Mouse (Mus musculus) neural tube, embryonic 13.5 days (tissue): ENCODE data around the gene Tfec. TPM values are rescaled to one million over a fixed set of nuclear protein-coding genes. Genes with fewer than 3 reads are reported as not detected.

Experiments
- ATAC-seq: fragments of 200-750 bp; cut with Nextera tagmentation; 2 replicates; pipeline ENCODE4 v1.8.0; 2017; ENCODE audit warnings: low read depth, mild to moderate bottlenecking, moderate TSS enrichment, moderate library complexity
- H3K27ac ChIP-seq: fragments of 300-500 bp; sonication (generic); replicated peaks from 2 replicates; pipeline ENCODE4 v1.5.1; 2015; ENCODE audit warnings: moderate library complexity, mild to moderate bottlenecking, inconsistent platforms
- H3K27me3 ChIP-seq: fragments of 300-500 bp; sonication (generic); 2 replicates; pipeline ENCODE4 v1.6.1; 2015; ENCODE audit warnings: mild to moderate bottlenecking, inconsistent platforms
- H3K36me3 ChIP-seq: fragments of 300-500 bp; sonication (generic); 2 replicates; pipeline ENCODE4 v1.6.1; 2015; ENCODE audit warnings: mild to moderate bottlenecking, inconsistent platforms
- H3K4me1 ChIP-seq: fragments of 300-500 bp; sonication (generic); replicated peaks from 2 replicates; pipeline ENCODE4 v1.6.1; 2015; ENCODE audit warnings: inconsistent platforms
- H3K4me2 ChIP-seq: fragments of 300-500 bp; sonication (generic); 2 replicates; pipeline ENCODE4 v1.6.1; 2015; ENCODE audit warnings: inconsistent platforms, mild to moderate bottlenecking, moderate library complexity
- H3K4me3 ChIP-seq: fragments of 300-500 bp; sonication (generic); 2 replicates; pipeline ENCODE4 v1.5.1; 2015; ENCODE audit warnings: mild to moderate bottlenecking, inconsistent platforms
- H3K9ac ChIP-seq: fragments of 300-500 bp; sonication (generic); 2 replicates; pipeline ENCODE4 v1.6.1; 2015; ENCODE audit warnings: moderate library complexity, mild to moderate bottlenecking, inconsistent platforms
- H3K9me3 ChIP-seq: fragments of 300-500 bp; sonication (generic); 2 replicates; pipeline ENCODE4 v1.6.1; 2016; ENCODE audit warnings: inconsistent platforms
- WGBS: fragments of 180-500 bp; shearing (Covaris S2); methylation state at CpG from one replicate; pipeline ENCODE4 v1.1.7; 2015; 5-methylcytosine and 5-hydroxymethylcytosine counted together
- polyA plus RNA-seq: library from polyadenylated mRNA; unstranded; fragments of >200 nt; fragmentation: Nextera tagmentation; extraction: Ambion mirVana; gene quantifications from 2 replicates; pipeline ENCODE4 v1.2.1, GENCODE M21; 2015

Gene Tfec
- polyA plus RNA-seq, 1 experiment from 2014 or later: 0.61 TPM

DNA sequence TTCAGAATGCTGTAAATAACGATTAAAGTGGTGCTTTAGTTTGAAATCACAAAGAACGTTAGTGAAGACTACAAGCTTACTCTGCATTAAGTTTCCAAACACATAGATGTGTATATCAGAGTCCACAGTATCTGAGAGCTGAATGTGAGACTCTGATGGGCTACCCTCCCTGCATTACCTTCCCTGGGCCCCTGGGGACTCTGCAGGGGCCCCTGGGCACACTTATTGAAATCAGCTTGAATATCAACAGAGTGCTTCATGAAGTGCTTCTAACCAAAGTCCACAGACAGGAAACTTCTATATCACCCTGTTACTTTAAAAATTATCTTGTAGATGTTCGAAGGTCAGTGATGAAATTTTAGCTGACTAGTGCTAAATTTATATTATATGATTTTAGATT lies 36.2 kb downstream of the Tfec start:
- Histone ChIP-seq H3K27ac (no peak overlapping the region), H3K9ac (no peak overlapping the region), H3K4me3 (no peak overlapping the region), H3K9me3 (no peaks in the 10 kb centered on the region), H3K4me1 (no peaks in the 10 kb centered on the region), H3K4me2 (no peak overlapping the region), H3K36me3 (no peaks in the 10 kb centered on the region), H3K27me3 (no peaks in the 10 kb centered on the region)
- 93% methylated on average over 3 of the region's 3 CpGs for WGBS
- ATAC-seq: no peak

- Histone ChIP-seq H3K27me3 (no peaks in the 10 kb centered on the region), H3K9ac (no peak overlapping the region), H3K36me3 (no peaks in the 10 kb centered on the region), H3K4me1 (no peaks in the 10 kb centered on the region), H3K27ac (no peak overlapping the region), H3K4me3 (no peak overlapping the region), H3K4me2 (no peak overlapping the region), H3K9me3 (no peaks in the 10 kb centered on the region)
- no peak for ATAC-seq
- 91% methylated on average over 7 of the region's 7 CpGs for WGBS
These were observed 42.2 kb downstream of the Tfec start for GRCm38 (mm10) chr6:16855879-16856545.

GRCm38 (mm10) chr6:16854977-16855376 lies 43.3 kb downstream of the Tfec start:
- Histone ChIP-seq H3K4me1 (no peaks in the 10 kb centered on the region), H3K36me3 (no peaks in the 10 kb centered on the region), H3K4me3 (no peak overlapping the region), H3K27me3 (no peaks in the 10 kb centered on the region), H3K9ac (no peak overlapping the region), H3K4me2 (no peak overlapping the region), H3K9me3 (no peaks in the 10 kb centered on the region), H3K27ac (no peak overlapping the region)
- 81% methylated on average over 9 of the region's 9 CpGs for WGBS
- no peak for ATAC-seq

GRCm38 (mm10) chr6:16846521-16846920 lies 51.7 kb downstream of the Tfec start:
- Histone ChIP-seq H3K4me2 (no peak overlapping the region), H3K36me3 (no peaks in the 10 kb centered on the region), H3K9me3 (no peaks in the 10 kb centered on the region), H3K9ac (no peak overlapping the region), H3K4me1 (no peaks in the 10 kb centered on the region), H3K27ac (no peak overlapping the region), H3K4me3 (no peak overlapping the region), H3K27me3 (no peaks in the 10 kb centered on the region)
- ATAC-seq: no peak
- WGBS: 87% methylated on average over 7 of the region's 7 CpGs

- H3K4me1 ChIP-seq: 0 out of 2 replicates have a peak, but pooled peaks cover 4% of the 10 kb centered on the region
- H3K9ac ChIP-seq: no peak overlapping the region
- ATAC-seq: no peak
- no peaks in the 10 kb centered on the region for H3K27me3 ChIP-seq
- 86% methylated on average over 1 of the region's 1 CpGs for WGBS
- no peaks in the 10 kb centered on the region for H3K9me3 ChIP-seq
- H3K4me3 ChIP-seq: no peak overlapping the region
- no peak overlapping the region for H3K27ac ChIP-seq
- no peaks in the 10 kb centered on the region for H3K36me3 ChIP-seq
- H3K4me2 ChIP-seq: no peak overlapping the region
These were observed 62.6 kb downstream of the Tfec start for GRCm38 (mm10) chr6:16835631-16836030.

- no peak overlapping the region for H3K9ac ChIP-seq
- H3K36me3 ChIP-seq: no peaks in the 10 kb centered on the region
- no peaks in the 10 kb centered on the region for H3K9me3 ChIP-seq
- no peak for ATAC-seq
- no peaks in the 10 kb centered on the region for H3K4me1 ChIP-seq
- no peaks in the 10 kb centered on the region for H3K27me3 ChIP-seq
- H3K27ac ChIP-seq: no peak overlapping the region
- H3K4me2 ChIP-seq: no peak overlapping the region
- H3K4me3 ChIP-seq: no peak overlapping the region
These were observed 69.9 kb downstream of the Tfec start for GRCm38 (mm10) chr6:16828304-16828703.

DNA sequence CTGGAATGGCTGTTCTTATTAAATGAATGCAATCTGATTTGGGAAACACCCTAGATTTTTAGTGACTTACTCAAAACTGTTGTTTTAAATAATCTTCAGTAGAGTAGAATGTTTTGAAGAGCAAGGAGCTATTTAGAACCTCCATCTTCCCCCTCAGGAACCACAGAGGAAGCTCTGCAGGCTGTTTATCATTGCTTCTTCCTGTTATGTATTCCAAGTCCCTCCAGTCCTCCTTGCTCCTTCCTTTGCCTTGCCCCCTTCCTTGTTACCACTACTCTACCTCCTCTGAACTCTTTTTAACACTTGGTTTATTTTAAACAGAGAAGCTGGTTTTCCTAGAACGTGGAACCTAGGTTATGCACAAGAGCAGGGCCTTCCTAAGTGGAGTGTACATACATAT lies 76.3 kb downstream of the Tfec start:
- Histone ChIP-seq H3K36me3 (no peaks in the 10 kb centered on the region), H3K27me3 (no peaks in the 10 kb centered on the region), H3K4me1 (no peaks in the 10 kb centered on the region), H3K9ac (no peak overlapping the region), H3K4me2 (no peak overlapping the region), H3K4me3 (no peak overlapping the region), H3K27ac (no peak overlapping the region), H3K9me3 (no peaks in the 10 kb centered on the region)
- ATAC-seq: no peak
- WGBS: 63% methylated on average over 1 of the region's 1 CpGs

GRCm38 (mm10) chr6:16806302-16806701 lies 91.9 kb downstream of the Tfec start:
- WGBS: 84% methylated on average over 1 of the region's 1 CpGs
- Histone ChIP-seq H3K4me1 (no peaks in the 10 kb centered on the region), H3K36me3 (no peaks in the 10 kb centered on the region), H3K4me3 (no peak overlapping the region), H3K27ac (no peak overlapping the region), H3K4me2 (no peak overlapping the region), H3K9ac (no peak overlapping the region), H3K9me3 (no peaks in the 10 kb centered on the region), H3K27me3 (no peaks in the 10 kb centered on the region)
- no peak for ATAC-seq

DNA sequence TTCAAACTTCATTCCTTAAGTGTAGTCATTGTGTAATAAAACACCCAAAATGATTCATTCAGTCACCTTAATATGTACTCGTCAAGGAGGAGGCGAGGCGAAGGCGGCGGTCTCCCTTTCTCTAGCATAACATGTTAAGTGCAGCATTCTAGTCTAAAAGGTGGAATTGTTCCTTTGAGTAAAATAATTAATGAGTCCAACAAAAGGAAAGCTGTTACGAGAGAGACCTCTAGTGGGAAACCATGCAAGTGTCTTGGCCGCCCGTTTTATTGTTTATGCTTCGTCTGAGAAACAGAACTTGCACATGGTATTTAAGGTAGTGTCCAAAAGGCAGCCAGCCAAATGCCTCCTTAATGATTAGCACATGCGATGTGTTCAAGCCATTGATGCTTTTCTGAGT lies 100.6 kb downstream of the Tfec start:
- 22% methylated on average over 10 of the region's 10 CpGs for WGBS
- H3K9ac ChIP-seq: no peak overlapping the region
- no peak overlapping the region for H3K27ac ChIP-seq
- no peaks in the 10 kb centered on the region for H3K36me3 ChIP-seq
- peak; percentile 71; the same call in 1 of the 2 replicates for ATAC-seq
- peaks cover 7% of the 10 kb centered on the region; the same call in 1 of the 2 replicates for H3K4me1 ChIP-seq
- no peaks in the 10 kb centered on the region for H3K27me3 ChIP-seq
- H3K9me3 ChIP-seq: no peaks in the 10 kb centered on the region
- no peak overlapping the region for H3K4me3 ChIP-seq
- 0 out of 2 replicates have a peak overlapping the region, but pooled peaks have one; percentile 24 for H3K4me2 ChIP-seq

DNA sequence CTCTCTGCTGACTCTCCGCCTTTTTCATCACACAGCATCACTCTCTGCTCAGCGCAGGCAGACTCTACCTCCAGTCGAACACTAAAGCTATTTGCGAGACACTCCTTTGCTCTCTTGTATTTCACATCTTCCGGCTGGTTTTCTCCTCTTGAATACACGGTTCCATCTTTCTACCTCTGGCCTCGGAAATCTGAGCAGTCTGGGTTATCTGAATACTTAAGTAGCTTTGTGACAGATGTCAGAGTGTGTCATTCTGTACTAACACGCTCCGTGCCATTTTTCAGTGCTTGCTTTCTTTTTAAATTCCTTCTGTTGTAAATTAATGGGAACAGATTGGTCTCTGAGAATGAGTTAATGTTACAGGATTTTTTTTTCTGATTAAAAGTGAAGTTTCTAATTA lies 101.3 kb downstream of the Tfec start:
- H3K4me2 ChIP-seq: no peak overlapping the region
- H3K27ac ChIP-seq: no peak overlapping the region
- no peaks in the 10 kb centered on the region for H3K27me3 ChIP-seq
- WGBS: 72% methylated on average over 9 of the region's 9 CpGs
- no peak overlapping the region for H3K4me3 ChIP-seq
- ATAC-seq: no peak
- H3K4me1 ChIP-seq: peaks cover 7% of the 10 kb centered on the region; the same call in 1 of the 2 replicates
- no peaks in the 10 kb centered on the region for H3K36me3 ChIP-seq
- no peaks in the 10 kb centered on the region for H3K9me3 ChIP-seq
- H3K9ac ChIP-seq: no peak overlapping the region

GRCm38 (mm10) chr6:16794036-16794435 lies 104.2 kb downstream of the Tfec start:
- peaks cover 7% of the 10 kb centered on the region; the same call in 1 of the 2 replicates for H3K4me1 ChIP-seq
- no peaks in the 10 kb centered on the region for H3K9me3 ChIP-seq
- H3K9ac ChIP-seq: no peak overlapping the region
- no peak overlapping the region for H3K4me2 ChIP-seq
- H3K36me3 ChIP-seq: no peaks in the 10 kb centered on the region
- no peaks in the 10 kb centered on the region for H3K27me3 ChIP-seq
- no peak overlapping the region for H3K27ac ChIP-seq
- H3K4me3 ChIP-seq: no peak overlapping the region
- no peak for ATAC-seq
- 70% methylated on average over 7 of the region's 7 CpGs for WGBS

DNA sequence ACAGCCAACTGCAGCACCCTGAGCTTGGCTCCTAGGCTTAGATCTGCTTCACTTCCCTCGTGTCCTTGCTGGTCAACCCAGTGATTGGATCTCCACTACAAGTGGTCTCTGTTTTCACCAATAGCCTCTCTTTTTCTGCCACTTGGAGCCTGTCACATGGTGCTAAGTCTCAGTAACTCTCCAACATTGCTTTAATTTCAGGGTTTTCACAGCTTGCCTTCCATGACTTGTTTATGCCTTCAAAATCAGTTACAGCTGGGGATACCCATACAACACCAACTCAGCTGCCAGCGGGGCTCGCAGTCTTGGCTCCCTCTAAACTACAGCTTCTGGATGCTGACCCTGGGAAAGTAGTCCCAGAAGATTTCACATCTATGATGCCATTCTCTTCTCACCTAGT lies 113.1 kb downstream of the Tfec start:
- no peak for ATAC-seq
- Histone ChIP-seq H3K9me3 (no peaks in the 10 kb centered on the region), H3K9ac (no peak overlapping the region), H3K27me3 (no peaks in the 10 kb centered on the region), H3K27ac (no peak overlapping the region), H3K4me2 (no peak overlapping the region), H3K4me1 (no peaks in the 10 kb centered on the region), H3K4me3 (no peak overlapping the region), H3K36me3 (no peaks in the 10 kb centered on the region)
- WGBS: 81% methylated on average over 3 of the region's 3 CpGs
